Mouse (Mus musculus) small intestine, adult 10 weeks (tissue): ENCODE results near the gene Klf2. TPM values are rescaled to one million over a fixed set of nuclear protein-coding genes. Genes with fewer than 3 reads are reported as not detected.

Experiments
- polyA plus RNA-seq: library from polyadenylated mRNA; stranded (reverse); fragments of 350-450 nt; fragmentation: Illumina TruSeq; extraction: RNeasy Lipid Tissue Mini Kit (QIAGEN cat#74804); gene quantifications from one replicate; pipeline ENCODE4 v1.2.3, GENCODE M21; 2014; ENCODE audit warnings: low replicate concordance

Gene Klf2
- 4.8 TPM for polyA plus RNA-seq

GRCm38 (mm10) chr8:72318801-72319322 is at the start of gene Klf2:
Gene Klf2 (plus strand): TSS chr8:72319033.

GRCm38 (mm10) chr8:72305210-72305905 is 13.5 kb upstream of the Klf2 start, which contains the start of gene Gm10282:
Gene Gm10282 (minus strand): TSS chr8:72305260.

Other genes with a start within 250 kb of the Klf2 start
- gene Olfr373, start 235.9 kb upstream of the Klf2 start, polyA plus RNA-seq: not detected
- not detected for gene Olfr374, start 212.0 kb upstream of the Klf2 start, polyA plus RNA-seq
- 220 TPM for gene Tpm4, start 184.1 kb upstream of the Klf2 start, polyA plus RNA-seq
- 96.5 TPM for gene Rab8a, start 157.8 kb upstream of the Klf2 start, polyA plus RNA-seq
- gene Hsh2d, start 129.4 kb upstream of the Klf2 start, polyA plus RNA-seq: 1.3 TPM
- gene Cib3, start 106.2 kb upstream of the Klf2 start, polyA plus RNA-seq: 0.19 TPM
- not detected for gene Gm11034, start 105.4 kb upstream of the Klf2 start, polyA plus RNA-seq
- gene Fam32a, start 99.3 kb upstream of the Klf2 start, polyA plus RNA-seq: 52.0 TPM
- 7.0 TPM for gene Ap1m1, start 79.0 kb upstream of the Klf2 start, polyA plus RNA-seq
- 0.67 TPM for gene Gm10282, start 13.8 kb upstream of the Klf2 start, polyA plus RNA-seq
- gene Eps15l1, start 102.4 kb downstream of the Klf2 start, polyA plus RNA-seq: 33.9 TPM
- not detected for gene Calr3, start 124.8 kb downstream of the Klf2 start, polyA plus RNA-seq
- gene 1700030K09Rik, start 124.8 kb downstream of the Klf2 start, polyA plus RNA-seq: 0.37 TPM
- 4.2 TPM for gene Cherp, start 156.2 kb downstream of the Klf2 start, polyA plus RNA-seq
- 47.7 TPM for gene Slc35e1, start 173.6 kb downstream of the Klf2 start, polyA plus RNA-seq
- 1.1 TPM for gene Med26, start 229.2 kb downstream of the Klf2 start, polyA plus RNA-seq